Mouse (Mus musculus): ENCODE results near the gene Llgl1. TPM values are rescaled to one million over a fixed set of nuclear protein-coding genes. Genes with fewer than 3 reads are reported as not detected.

Llgl1 gene
- polyA plus RNA-seq, 1 experiment from 2014 or later: 27.0 TPM

- peak; percentile 80 for DNase-seq (ENCODE audit: low spot score)
These were observed 27.3 kb downstream of the Llgl1 start, which contains the start of gene Flii for GRCm38 (mm10) chr11:60726601-60727391. Flii (minus strand) TSS chr11:60727263.

- DNase-seq (ENCODE audit: low spot score): no peak
These were observed 28.0 kb downstream of the Llgl1 start for GRCm38 (mm10) chr11:60727392-60728140.

DNA sequence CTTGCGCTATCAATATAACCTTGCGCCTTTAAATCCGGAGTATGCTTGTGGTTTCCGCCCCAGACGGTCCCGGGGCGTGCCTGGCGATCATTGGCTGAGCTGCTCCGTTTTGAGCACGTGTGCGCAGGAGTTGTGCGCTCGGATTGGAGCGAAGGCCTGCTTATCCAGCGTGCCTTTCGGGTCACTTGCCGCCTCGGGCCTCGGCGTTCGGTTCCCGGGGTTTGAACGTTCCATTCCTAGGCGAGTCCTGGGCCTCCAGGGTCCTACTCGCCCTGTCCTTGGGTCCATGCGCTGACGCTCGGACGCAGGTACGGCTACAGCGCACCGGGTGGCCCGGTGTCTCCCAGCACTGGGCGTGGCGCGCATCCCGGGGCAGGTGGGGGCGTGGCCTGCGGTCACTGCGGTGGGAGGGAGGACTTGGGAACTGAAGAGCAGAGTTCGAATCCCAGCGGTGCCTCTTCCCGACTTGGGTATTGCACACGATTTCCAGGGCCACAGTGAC lies 28.8 kb downstream of the Llgl1 start, which contains the start of gene Mief2:
Gene Mief2 (plus strand): TSS at position 139 of the 502 bp plus-strand sequence.
- peak; percentile 97 for DNase-seq (ENCODE audit: low spot score)

GRCm38 (mm10) chr11:60729217-60729641 lies 29.7 kb downstream of the Llgl1 start:
- DNase-seq (ENCODE audit: low spot score): no peak

DNA sequence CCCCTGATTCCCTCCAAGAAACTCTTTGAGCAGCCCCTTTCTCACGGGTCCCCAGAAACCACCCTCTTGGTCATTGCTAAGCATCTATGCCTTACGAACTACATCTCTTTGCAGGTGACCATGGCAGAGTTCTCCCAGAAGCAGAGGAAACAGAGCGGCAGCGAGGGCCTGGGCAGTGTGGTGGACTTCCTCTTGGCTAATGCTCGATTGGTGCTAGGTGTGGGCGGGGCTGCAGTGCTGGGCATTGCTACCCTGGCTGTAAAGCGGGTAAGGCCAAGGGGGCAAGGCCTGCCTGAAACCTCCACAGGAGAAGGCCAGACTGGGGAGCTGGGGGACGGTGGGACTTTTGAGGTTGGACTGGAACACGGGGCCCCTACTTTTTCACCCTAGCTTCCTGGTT lies 30.6 kb downstream of the Llgl1 start:
- no peak for DNase-seq (ENCODE audit: low spot score)

- no peak for DNase-seq (ENCODE audit: low spot score)
These were observed 31.7 kb downstream of the Llgl1 start for GRCm38 (mm10) chr11:60731251-60731650.

DNA sequence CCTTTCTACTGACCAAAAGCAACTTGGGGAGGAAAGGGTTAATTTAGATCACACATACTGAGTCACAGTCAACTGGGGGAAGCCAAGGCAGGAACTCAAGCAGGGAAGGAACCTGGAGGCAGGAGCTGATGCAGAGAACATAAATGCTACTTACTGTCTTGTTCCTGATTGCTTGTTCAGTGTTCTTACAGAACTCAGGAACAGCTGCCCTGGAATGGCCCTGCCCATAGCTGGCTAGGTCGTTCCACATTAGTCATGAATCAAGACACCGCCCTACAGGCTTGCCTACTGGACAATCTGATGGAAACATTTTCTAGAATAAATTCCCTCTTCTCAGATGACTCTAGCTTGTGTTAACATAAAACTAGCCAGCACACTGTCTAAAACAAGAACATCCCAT lies 34.7 kb downstream of the Llgl1 start:
- DNase-seq (ENCODE audit: low spot score): no peak

DNA sequence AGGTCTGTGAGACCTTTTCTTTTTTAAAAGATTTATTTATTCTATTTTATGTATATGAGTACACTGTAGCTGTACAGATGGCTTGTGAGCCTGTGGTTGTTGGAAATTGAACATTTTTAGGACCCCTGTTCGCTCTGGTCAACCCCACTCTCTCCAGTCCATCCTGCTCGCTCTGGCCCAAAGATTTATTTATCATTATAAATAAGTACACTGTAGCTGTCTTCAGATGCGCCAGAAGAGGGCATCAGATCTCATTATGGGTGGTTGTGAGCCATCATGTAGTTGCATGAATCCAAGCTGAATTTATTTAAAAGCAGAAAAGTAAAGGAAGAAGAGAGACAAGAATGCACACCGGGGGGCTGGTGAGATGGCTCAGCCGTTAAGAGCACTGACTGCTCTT lies 35.7 kb downstream of the Llgl1 start:
- DNase-seq (ENCODE audit: low spot score): no peak

- DNase-seq (ENCODE audit: low spot score): no peak
These were observed 37.0 kb downstream of the Llgl1 start for GRCm38 (mm10) chr11:60736491-60736890.

DNA sequence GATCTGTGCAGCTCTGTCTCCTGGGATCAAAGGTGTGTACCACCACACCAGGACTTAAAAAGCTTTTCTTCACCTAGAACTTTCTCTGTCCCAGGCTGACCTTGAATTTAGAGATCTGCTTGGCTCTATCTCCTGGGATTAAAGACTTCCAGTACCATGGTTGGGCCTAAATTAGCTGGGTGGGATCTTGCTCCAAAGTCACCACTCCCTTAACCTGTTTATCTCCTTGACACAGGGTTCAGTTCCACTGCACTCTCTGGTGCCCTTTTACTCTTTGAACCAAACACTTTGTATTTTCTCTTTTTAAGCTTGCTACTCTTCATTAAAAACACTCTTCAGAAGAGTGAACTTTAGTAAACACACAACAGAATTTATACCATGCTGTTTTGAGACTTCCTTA lies 37.9 kb downstream of the Llgl1 start:
- no peak for DNase-seq (ENCODE audit: low spot score)

DNA sequence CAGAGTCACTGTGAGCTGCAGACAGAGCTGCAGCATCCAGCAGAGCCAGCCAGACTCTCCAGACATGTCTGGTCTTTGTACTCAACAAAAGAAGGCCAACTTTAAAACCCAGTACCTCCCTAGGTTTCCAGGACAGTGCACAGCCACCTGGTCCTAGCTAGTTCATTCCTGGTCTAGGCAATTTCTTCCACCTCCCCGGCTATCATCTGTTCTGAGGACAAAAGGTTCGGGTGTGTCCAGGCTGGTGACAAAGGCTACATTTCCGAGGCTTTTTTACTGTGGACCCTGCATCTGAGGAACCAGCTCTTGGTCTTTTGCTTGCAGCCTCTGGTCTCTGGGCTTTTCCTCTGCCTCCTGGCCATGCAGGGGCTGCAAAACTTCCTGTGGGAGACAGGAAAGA lies 40.8 kb downstream of the Llgl1 start:
- no peak for DNase-seq (ENCODE audit: low spot score)

DNA sequence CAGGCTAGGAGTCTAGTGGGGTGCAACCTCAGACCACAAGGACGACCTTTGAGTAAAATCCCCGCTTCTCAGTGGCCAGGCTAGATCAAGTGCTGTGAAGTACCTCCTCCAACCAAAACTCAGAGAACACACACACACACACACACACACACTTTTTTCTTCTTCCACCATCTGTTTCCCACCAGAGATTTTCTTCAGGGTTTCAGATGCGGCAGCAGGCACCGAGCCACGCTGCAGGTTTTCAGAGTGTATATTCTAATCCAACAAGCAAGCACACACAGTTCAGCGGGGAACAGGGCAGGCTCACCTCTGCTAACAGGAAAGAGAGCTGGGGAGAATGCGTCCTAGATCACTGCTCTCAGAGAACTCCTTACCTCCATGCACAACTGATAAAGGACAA lies 56.0 kb downstream of the Llgl1 start:
- DNase-seq (ENCODE audit: low spot score): no peak

- DNase-seq (ENCODE audit: low spot score): no peak
These were observed 62.2 kb downstream of the Llgl1 start for GRCm38 (mm10) chr11:60761681-60762080.

Small RNA genes within 50 kb of the gene (microRNA-seq; reads per million reads assigned to microRNA genes)
- gene Mir5100 (ENCODE audit: borderline number of aligned reads): 6.7 reads per million, percentile 11 among the genes with 10 or more reads in this experiment

Other genes with a start within 250 kb of the Llgl1 start
- gene Drg2, start 245.1 kb upstream of the Llgl1 start, polyA plus RNA-seq (2015; fragmentation: Nextera tagmentation; extraction: Ambion mirVana): 71.2 and 74.1 TPM in 2 replicates
- gene Myo15, start 230.4 kb upstream of the Llgl1 start, polyA plus RNA-seq (2015; fragmentation: Nextera tagmentation; extraction: Ambion mirVana): 0.13 and 0.14 TPM in 2 replicates
- 31.8 and 41.4 TPM in 2 replicates for gene Alkbh5, start 163.3 kb upstream of the Llgl1 start, polyA plus RNA-seq (2015; fragmentation: Nextera tagmentation; extraction: Ambion mirVana)
- 72.6 and 78.7 TPM in 2 replicates for gene Flii, start 27.5 kb downstream of the Llgl1 start, polyA plus RNA-seq (2015; fragmentation: Nextera tagmentation; extraction: Ambion mirVana)
- gene Mief2, start 28.7 kb downstream of the Llgl1 start, polyA plus RNA-seq (2015; fragmentation: Nextera tagmentation; extraction: Ambion mirVana): 10.3 and 11.0 TPM in 2 replicates
- gene Top3a, start 77.6 kb downstream of the Llgl1 start, polyA plus RNA-seq (2015; fragmentation: Nextera tagmentation; extraction: Ambion mirVana): 13.5 and 14.5 TPM in 2 replicates
- gene Smcr8, start 77.8 kb downstream of the Llgl1 start, polyA plus RNA-seq (2015; fragmentation: Nextera tagmentation; extraction: Ambion mirVana): 4.7 TPM in 2 replicates
- gene Shmt1, start 112.0 kb downstream of the Llgl1 start, polyA plus RNA-seq (2015; fragmentation: Nextera tagmentation; extraction: Ambion mirVana): 63.4 and 67.0 TPM in 2 replicates
- 32.2 and 33.2 TPM in 2 replicates for gene Dhrs7b, start 130.9 kb downstream of the Llgl1 start, polyA plus RNA-seq (2015; fragmentation: Nextera tagmentation; extraction: Ambion mirVana)
- 46.0 and 52.0 TPM in 2 replicates for gene Tmem11, start 179.5 kb downstream of the Llgl1 start, polyA plus RNA-seq (2015; fragmentation: Nextera tagmentation; extraction: Ambion mirVana)
- gene Natd1, start 215.0 kb downstream of the Llgl1 start, polyA plus RNA-seq (2015; fragmentation: Nextera tagmentation; extraction: Ambion mirVana): 11.9 and 15.0 TPM in 2 replicates
- 70.5 and 73.5 TPM in 2 replicates for gene Map2k3, start 232.3 kb downstream of the Llgl1 start, polyA plus RNA-seq (2015; fragmentation: Nextera tagmentation; extraction: Ambion mirVana)

Measured in thymus, postnatal 0 days (tissue).